Mouse (Mus musculus) MEL (cell line): Measurements from ENCODE around the gene Grik4. TPM values are rescaled to one million over a fixed set of nuclear protein-coding genes. Genes with fewer than 3 reads are reported as not detected.

ENCODE experiments used
- DNase-seq: peaks from one replicate; pipeline ENCODE4 v3.0.0; 2011; ENCODE audit warnings: low read depth, low spot score
- H3K27ac ChIP-seq: 2 replicates; pipeline ENCODE4 v1.5.1; 2012; ENCODE audit warnings: low read depth, mild to moderate bottlenecking, control low read depth, low read length, moderate library complexity; ENCODE audit not compliant: control insufficient read depth
- H3K27me3 ChIP-seq, 2 experiments: fragments of 150-350 bp in 1 of 2; sonication (generic) in 1 of 2; 2 replicates each; pipeline ENCODE4 v1.6.1; 2012; ENCODE audit warnings: low read length in 2 of 2, mild to moderate bottlenecking in 2 of 2, improper control_type of control experiment in 1 of 2, moderate library complexity in 1 of 2; ENCODE audit not compliant: insufficient read depth in 2 of 2, control insufficient read depth in 1 of 2
- H3K36me3 ChIP-seq, 2 experiments: 2 replicates each; pipeline ENCODE4 v1.6.1; 2012 to 2014; ENCODE audit warnings: low read length in 2 of 2, improper control_type of control experiment in 1 of 2, inconsistent platforms in 1 of 2, mild to moderate bottlenecking in 1 of 2; ENCODE audit not compliant: insufficient read depth in 2 of 2, control insufficient read depth in 1 of 2
- H3K4me1 ChIP-seq, 2 experiments: fragments of 150-350 bp in 1 of 2; sonication (generic) in 1 of 2; 2 replicates each; pipeline ENCODE4 v1.6.1; 2012; ENCODE audit warnings: low read length in 2 of 2, improper control_type of control experiment in 1 of 2, mild to moderate bottlenecking in 1 of 2; ENCODE audit not compliant: insufficient read depth in 2 of 2, control insufficient read depth in 1 of 2
- H3K4me3 ChIP-seq, 2 experiments: fragments of 150-350 bp in 1 of 2; sonication (generic) in 1 of 2; 2 replicates each; pipeline ENCODE4 v1.5.1; 2012; ENCODE audit warnings: low read depth in 2 of 2, low read length in 2 of 2, mild to moderate bottlenecking in 2 of 2, moderate library complexity in 2 of 2, control low read depth in 1 of 2, improper control_type of control experiment in 1 of 2; ENCODE audit not compliant: control insufficient read depth in 1 of 2, insufficient read depth in 1 of 2
- H3K79me2 ChIP-seq: 2 replicates; pipeline ENCODE4 v1.6.1; 2012; ENCODE audit warnings: mild to moderate bottlenecking, low read length, moderate library complexity; ENCODE audit not compliant: control insufficient read depth, poor library complexity, insufficient read depth
- H3K9ac ChIP-seq: 2 replicates; pipeline ENCODE4 v1.6.1; 2012; ENCODE audit warnings: low read depth, mild to moderate bottlenecking, control low read depth, low read length, moderate library complexity; ENCODE audit not compliant: control insufficient read depth, poor library complexity, severe bottlenecking
- H3K9me3 ChIP-seq: fragments of 150-350 bp; sonication (generic); replicated peaks from 2 replicates; pipeline ENCODE4 v1.6.1; 2012; ENCODE audit warnings: mild to moderate bottlenecking, low read length, improper control_type of control experiment, moderate library complexity; ENCODE audit not compliant: insufficient read depth
- CTCF ChIP-seq, 3 experiments: IDR thresholded peaks in 2 of 3; conservative IDR thresholded peaks in 1 of 3; 2 replicates each; pipeline ENCODE4 v1.5.1; 2011 to 2012; ENCODE audit warnings: low read length in 3 of 3, low read depth in 2 of 3, mild to moderate bottlenecking in 2 of 3, improper control_type of control experiment in 1 of 3, inconsistent platforms in 1 of 3, mixed read lengths in 1 of 3, moderate library complexity in 1 of 3; ENCODE audit not compliant: control insufficient read depth in 1 of 3, insufficient read depth in 1 of 3, poor library complexity in 1 of 3, severe bottlenecking in 1 of 3
- E2F4 ChIP-seq: IDR thresholded peaks from 2 replicates; pipeline ENCODE4 v1.6.1; 2011; ENCODE audit warnings: low read depth, low read length, improper control_type of control experiment, borderline replicate concordance
- ELF1 ChIP-seq: IDR thresholded peaks from 2 replicates; pipeline ENCODE4 v1.6.1; 2014; ENCODE audit warnings: low read depth, mild to moderate bottlenecking, inconsistent platforms, low read length, improper control_type of control experiment, moderate library complexity
- EP300 ChIP-seq, 2 experiments: IDR thresholded peaks; 2 replicates each; pipeline ENCODE4 v1.6.1; 2011; ENCODE audit warnings: improper control_type of control experiment in 2 of 2, low read length in 2 of 2, low read depth in 1 of 2, mild to moderate bottlenecking in 1 of 2
- ETS1 ChIP-seq: IDR thresholded peaks from 2 replicates; pipeline ENCODE4 v1.6.1; 2012; ENCODE audit warnings: low read depth, mild to moderate bottlenecking, inconsistent platforms, low read length, improper control_type of control experiment, moderate library complexity
- JUND ChIP-seq: IDR thresholded peaks from 2 replicates; pipeline ENCODE4 v1.6.1; 2011; ENCODE audit warnings: low read depth, mild to moderate bottlenecking, improper control_type of control experiment, low read length
- MAX ChIP-seq: IDR thresholded peaks from 2 replicates; pipeline ENCODE4 v1.6.1; 2011; ENCODE audit warnings: low read length, improper control_type of control experiment
- MAZ ChIP-seq: IDR thresholded peaks from 2 replicates; pipeline ENCODE4 v1.6.1; 2012; ENCODE audit warnings: low read depth, mild to moderate bottlenecking, inconsistent platforms, low read length, improper control_type of control experiment
- MXI1 ChIP-seq: IDR thresholded peaks from 2 replicates; pipeline ENCODE4 v1.6.1; 2011; ENCODE audit warnings: mild to moderate bottlenecking, low read depth, low read length, improper control_type of control experiment
- MYC ChIP-seq: IDR thresholded peaks from 2 replicates; pipeline ENCODE4 v1.6.1; 2011; ENCODE audit warnings: low read depth, mild to moderate bottlenecking, low read length, improper control_type of control experiment, moderate library complexity
- NELFE ChIP-seq: IDR thresholded peaks from 2 replicates; pipeline ENCODE4 v1.6.1; 2011; ENCODE audit warnings: low read depth, low read length, improper control_type of control experiment
- POLR2AphosphoS2 ChIP-seq: IDR thresholded peaks from 2 replicates; pipeline ENCODE4 v1.6.1; 2011; ENCODE audit warnings: low read length, improper control_type of control experiment
- POLR2AphosphoS5 ChIP-seq: IDR thresholded peaks from 2 replicates; pipeline ENCODE4 v1.6.1; 2012; ENCODE audit warnings: low read depth, borderline replicate concordance, mild to moderate bottlenecking, inconsistent platforms, low read length, moderate library complexity, mixed read lengths
- SIN3A ChIP-seq: IDR thresholded peaks from 2 replicates; pipeline ENCODE4 v1.6.1; 2012; ENCODE audit warnings: low read length, improper control_type of control experiment, inconsistent platforms
- TAL1 ChIP-seq: IDR thresholded peaks from 2 replicates; pipeline ENCODE4 v1.6.1; 2012; ENCODE audit warnings: mild to moderate bottlenecking, inconsistent platforms, low read length, moderate library complexity, mixed read lengths
- TBP ChIP-seq: IDR thresholded peaks from 2 replicates; pipeline ENCODE4 v1.8.0; 2011; ENCODE audit warnings: low read depth, low read length, improper control_type of control experiment
- TCF12 ChIP-seq: IDR thresholded peaks from 2 replicates; pipeline ENCODE4 v1.6.1; 2014; ENCODE audit warnings: low read depth, mild to moderate bottlenecking, inconsistent platforms, low read length, improper control_type of control experiment, moderate library complexity
- USF1 ChIP-seq: IDR thresholded peaks from 2 replicates; pipeline ENCODE4 v1.6.1; 2014; ENCODE audit warnings: low read depth, mild to moderate bottlenecking, inconsistent platforms, low read length, improper control_type of control experiment, moderate library complexity
- USF2 ChIP-seq, 2 experiments: IDR thresholded peaks; 2 replicates each; pipeline ENCODE4 v1.6.1; 2011 to 2012; ENCODE audit warnings: improper control_type of control experiment in 2 of 2, low read length in 2 of 2, borderline replicate concordance in 1 of 2, inconsistent platforms in 1 of 2, low read depth in 1 of 2, mild to moderate bottlenecking in 1 of 2; ENCODE audit not compliant: insufficient read depth in 1 of 2
- ZC3H11A ChIP-seq: IDR thresholded peaks from 2 replicates; pipeline ENCODE4 v1.6.1; 2012; ENCODE audit warnings: low read depth, mild to moderate bottlenecking, inconsistent platforms, low read length, improper control_type of control experiment
- polyA plus RNA-seq, 2 experiments: library from polyadenylated mRNA; stranded (reverse) in 1 of 2; unstranded in 1 of 2; fragments of >175 nt in 1 of 2; fragments of >200 nt in 1 of 2; gene quantifications; 2 replicates each; pipeline versions ENCODE4 v1.2.1 to v1.2.4; 2012; ENCODE audit warnings: low replicate concordance in 2 of 2, low read depth in 1 of 2; ENCODE audit not compliant: insufficient read length in 2 of 2, insufficient read depth in 1 of 2, missing spikeins in 1 of 2
- total RNA-seq: library from RNA; depleted of rRNA; stranded (reverse); fragments of 300-350 nt; gene quantifications from 2 replicates; pipeline ENCODE4 v1.2.3, GENCODE M21; 2012

Gene Grik4
- total and polyA plus RNA-seq, 3 experiments = 0.17 TPM; not detected in 2

DNA sequence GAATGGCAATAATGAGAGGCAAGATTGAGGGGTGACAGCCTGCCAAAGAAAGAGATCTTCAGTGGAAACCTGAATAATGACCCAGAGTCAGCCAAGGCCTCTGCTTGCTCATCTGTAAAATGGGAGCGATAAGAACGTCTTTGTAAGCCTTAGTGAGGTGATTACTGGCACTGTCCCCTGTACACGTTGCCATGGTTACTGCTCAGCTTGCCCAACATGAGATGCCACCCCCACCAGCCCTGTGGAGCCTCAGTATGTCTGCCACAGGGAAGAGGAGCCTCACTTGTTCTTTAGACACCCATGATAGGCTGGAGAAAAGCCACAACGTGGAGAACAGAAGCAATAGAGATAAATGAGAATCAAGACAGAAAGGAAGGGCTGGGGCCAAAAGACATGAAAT, 56.4 kb downstream of the Grik4 start:
- H3K27me3 ChIP-seq = no peaks in the 10 kb centered on the region; a peak in 1 of 4 replicates
- H3K4me3 ChIP-seq = no peak overlapping the region
- no peak overlapping the region for H3K9ac ChIP-seq
- no peaks in the 10 kb centered on the region for H3K9me3 ChIP-seq
- H3K4me1 ChIP-seq = no peaks in the 10 kb centered on the region
- TF ChIP-seq SIN3A (no peak), TAL1 (no peak), MXI1 (no peak), JUND (no peak), MAZ (no peak), MYC (no peak)
- TF ChIP-seq, all 39 proteins: peak for 0
- Histone ChIP-seq H3K27ac (no peak overlapping the region), H3K79me2 (no peaks in the 10 kb centered on the region), H3K36me3 (no peaks in the 10 kb centered on the region)
- no peak for DNase-seq

DNA sequence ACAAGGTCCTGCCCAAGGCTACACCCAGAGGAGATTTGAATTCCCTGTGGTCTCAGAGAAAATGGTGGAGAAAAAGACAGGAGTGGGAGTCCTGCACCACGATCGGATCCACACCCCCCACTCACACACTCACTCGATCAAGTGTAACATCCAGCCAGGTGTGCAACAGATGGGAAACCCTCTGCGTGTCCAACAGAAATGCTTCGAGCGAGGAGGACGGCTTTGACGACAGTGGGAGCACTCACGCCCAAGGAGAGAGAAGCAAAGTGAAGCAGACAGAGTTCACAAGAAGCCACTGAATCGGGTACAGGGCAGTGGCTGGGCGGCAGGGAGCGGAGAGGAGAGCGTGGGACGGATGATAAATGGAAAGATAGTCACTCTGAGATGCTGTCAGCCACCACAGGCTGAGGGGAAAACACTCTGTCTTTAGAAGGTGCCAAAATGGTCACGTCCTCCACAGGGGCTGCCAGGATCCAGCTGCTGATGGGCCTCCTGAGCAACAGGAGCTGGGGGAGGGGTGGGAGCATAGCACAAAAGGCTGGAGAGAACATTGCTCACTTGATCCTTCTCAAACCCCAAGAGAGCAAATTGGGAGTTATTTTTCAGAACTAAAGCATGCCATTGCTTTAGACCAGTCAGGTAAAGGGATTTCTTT, 58.1 kb downstream of the Grik4 start:
- H3K9me3 ChIP-seq = no peaks in the 10 kb centered on the region
- no peaks in the 10 kb centered on the region for H3K79me2 ChIP-seq
- H3K9ac ChIP-seq = no peak overlapping the region
- H3K36me3 ChIP-seq = no peaks in the 10 kb centered on the region
- H3K4me3 ChIP-seq = no peak overlapping the region
- no peak overlapping the region for H3K27ac ChIP-seq
- DNase-seq = no peak
- H3K27me3 ChIP-seq = no peaks in the 10 kb centered on the region; a peak in 1 of 4 replicates
- no peaks in the 10 kb centered on the region for H3K4me1 ChIP-seq
- no peak for TF ChIP-seq USF2 (IDR thresholded peaks at IDR 0.05; ENCODE audit: borderline replicate concordance in 1 of 2, insufficient read depth in 1 of 2, low read depth in 1 of 2, low read length in 2 of 2)
- TF ChIP-seq NELFE = no peak
- no peak for TF ChIP-seq POLR2AphosphoS2
- TF ChIP-seq ELF1 = no peak
- no peak for TF ChIP-seq TBP
- no peak for TF ChIP-seq EP300 (IDR thresholded peaks at IDR 0.05; ENCODE audit: low read depth in 1 of 2, low read length in 2 of 2)
- no peak for TF ChIP-seq USF1
- no peak for TF ChIP-seq E2F4
- no peak for TF ChIP-seq MAZ
- TF ChIP-seq TCF12 = no peak
- TF ChIP-seq CTCF (IDR thresholded peaks at IDR 0.05 in 2 of 3, conservative IDR thresholded peaks at IDR 0.05 in 1 of 3; ENCODE audit: control insufficient read depth in 1 of 3, insufficient read depth in 1 of 3, low read depth in 2 of 3, low read length in 3 of 3, poor library complexity in 1 of 3, severe bottlenecking in 1 of 3) = no peak
- no peak for TF ChIP-seq MYC
- no peak for TF ChIP-seq MAX
- TF ChIP-seq POLR2AphosphoS5 = no peak
- no peak for TF ChIP-seq ETS1
- TF ChIP-seq ZC3H11A = no peak
